Mouse (Mus musculus): ENCODE results near the gene Sema5b. TPM values are rescaled to one million over a fixed set of nuclear protein-coding genes. Genes with fewer than 3 reads are reported as not detected.

Sema5b gene
- total RNA-seq, 4 experiments from 2014 or later = 1.6 to 3.1 (median 1.9) TPM

- no peak for DNase-seq (ENCODE audit: low spot score)
These were observed 163.9 kb downstream of the Sema5b start for GRCm38 (mm10) chr16:35704796-35705195.

- no peak for DNase-seq (ENCODE audit: low spot score)
These were observed 166.1 kb downstream of the Sema5b start for GRCm38 (mm10) chr16:35707004-35707403.

GRCm38 (mm10) chr16:35711004-35711403 lies 170.1 kb downstream of the Sema5b start:
- DNase-seq (ENCODE audit: low spot score) = no peak

GRCm38 (mm10) chr16:35713606-35714005 lies 172.7 kb downstream of the Sema5b start:
- DNase-seq (ENCODE audit: low spot score) = no peak

Other genes with a start within 250 kb of the Sema5b start
- gene Sec22a, start 177.2 kb upstream of the Sema5b start, total RNA-seq (2022) = 10 to 100 TPM; 10.2 to 14.0 (median 10.7) TPM
- 1 to 10 TPM; 4.9 to 6.1 (median 5.5) TPM for gene Pdia5, start 50.3 kb upstream of the Sema5b start, total RNA-seq (2022)
- gene Dirc2, start 228.2 kb downstream of the Sema5b start, total RNA-seq (2022) = 10 to 100 TPM; 52.1 to 60.6 (median 55.7) TPM
- gene Hspbap1, start 229.2 kb downstream of the Sema5b start, total RNA-seq (2022) = 1 to 10 TPM; 2.2 to 3.6 (median 2.6) TPM